Mouse (Mus musculus) intestine, postnatal 0 days (tissue): ENCODE data around the gene Mettl24. TPM values are rescaled to one million over a fixed set of nuclear protein-coding genes. Genes with fewer than 3 reads are reported as not detected.

Experiments
- ATAC-seq: fragments of 200-750 bp; cut with Nextera tagmentation; 2 replicates; pipeline ENCODE4 v1.8.0; 2017; ENCODE audit warnings: mild to moderate bottlenecking, moderate TSS enrichment, moderate library complexity
- H3K27ac ChIP-seq: fragments of 300-500 bp; sonication (generic); 2 replicates; pipeline ENCODE4 v1.5.1; 2014; ENCODE audit warnings: mild to moderate bottlenecking, low read depth, low read length, moderate library complexity
- H3K27me3 ChIP-seq: fragments of 300-500 bp; sonication (generic); replicated peaks from 2 replicates; pipeline ENCODE4 v1.6.1; 2014; ENCODE audit warnings: low read length, mixed read lengths; ENCODE audit not compliant: control insufficient read depth, insufficient read depth
- H3K36me3 ChIP-seq: fragments of 300-500 bp; sonication (generic); 2 replicates; pipeline ENCODE4 v1.6.1; 2014; ENCODE audit warnings: mild to moderate bottlenecking, moderate library complexity; ENCODE audit not compliant: control insufficient read depth, insufficient read depth
- H3K4me1 ChIP-seq: fragments of 300-500 bp; sonication (generic); replicated peaks from 2 replicates; pipeline ENCODE4 v1.6.1; 2014; ENCODE audit warnings: antibody characterized with exemption, low read length, mixed read lengths; ENCODE audit not compliant: control insufficient read depth, insufficient read depth
- H3K4me2 ChIP-seq: fragments of 300-500 bp; sonication (generic); replicated peaks from 2 replicates; pipeline ENCODE4 v1.6.1; 2014; ENCODE audit warnings: low read depth, mild to moderate bottlenecking, moderate library complexity
- H3K4me3 ChIP-seq: fragments of 300-500 bp; sonication (generic); 2 replicates; pipeline ENCODE4 v1.5.1; 2014; ENCODE audit warnings: low read depth, low read length
- H3K9ac ChIP-seq: fragments of 300-500 bp; sonication (generic); 2 replicates; pipeline ENCODE4 v1.6.1; 2014; ENCODE audit warnings: mild to moderate bottlenecking, low read depth, low read length
- H3K9me3 ChIP-seq: fragments of 300-500 bp; sonication (generic); 2 replicates; pipeline ENCODE4 v1.6.1; 2016; ENCODE audit warnings: mixed run types; ENCODE audit not compliant: control insufficient read depth
- CTCF ChIP-seq: sonication (generic); IDR thresholded peaks from 2 replicates; pipeline ENCODE4 v1.5.1; 2016; ENCODE audit warnings: low read depth, mild to moderate bottlenecking, control low read depth, antibody characterized with exemption, moderate library complexity
- WGBS: fragments of 180-500 bp; shearing (Covaris S2); extraction: QIAGEN DNeasy Blood & Tissue Kit; methylation state at CpG from one replicate; pipeline ENCODE4 v1.1.7; 2014; 5-methylcytosine and 5-hydroxymethylcytosine counted together
- polyA plus RNA-seq: library from polyadenylated mRNA; unstranded; fragments of >200 nt; fragmentation: Nextera tagmentation; extraction: Ambion mirVana; gene quantifications from 2 replicates; pipeline ENCODE4 v1.2.1, GENCODE M21; 2015

The Mettl24 gene
- polyA plus RNA-seq, 1 experiment from 2014 or later: 1.7 TPM

DNA sequence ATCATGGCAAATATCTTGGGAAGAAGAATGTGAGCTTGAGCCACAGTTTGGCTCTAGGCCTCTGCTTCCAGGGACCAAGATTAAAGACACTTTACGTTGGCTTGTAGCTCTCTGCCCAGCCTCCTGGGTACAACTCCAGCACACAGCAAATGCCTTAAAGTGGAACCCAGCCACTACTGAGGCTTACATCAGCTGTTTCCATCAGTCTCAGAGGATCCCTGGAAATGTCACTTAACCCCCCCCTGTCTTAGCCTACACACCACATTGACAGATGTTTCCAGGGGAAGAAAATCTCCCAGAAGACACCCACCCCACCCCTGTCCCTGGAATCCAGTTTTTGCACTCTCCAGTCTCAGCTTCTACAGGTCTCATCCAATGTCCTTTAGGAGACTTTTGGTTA, 16.1 kb upstream of the Mettl24 start:
- Histone ChIP-seq H3K9me3 (no peaks in the 10 kb centered on the region), H3K9ac (no peak overlapping the region), H3K27me3 (no peaks in the 10 kb centered on the region), H3K36me3 (no peaks in the 10 kb centered on the region), H3K27ac (no peak overlapping the region), H3K4me1 (no peaks in the 10 kb centered on the region), H3K4me2 (no peak overlapping the region), H3K4me3 (no peak overlapping the region)
- no peak for ATAC-seq
- 95% methylated on average over 1 of the region's 1 CpGs for WGBS
- no peak for TF ChIP-seq CTCF

- no peak overlapping the region for H3K9ac ChIP-seq
- ATAC-seq: no peak
- H3K27me3 ChIP-seq: no peaks in the 10 kb centered on the region
- H3K9me3 ChIP-seq: no peaks in the 10 kb centered on the region
- TF ChIP-seq CTCF: no peak
- no peak overlapping the region for H3K27ac ChIP-seq
- no peak overlapping the region for H3K4me2 ChIP-seq
- no peaks in the 10 kb centered on the region for H3K4me1 ChIP-seq
- H3K4me3 ChIP-seq: no peak overlapping the region
- no peaks in the 10 kb centered on the region for H3K36me3 ChIP-seq
These were observed 14.4 kb upstream of the Mettl24 start for GRCm38 (mm10) chr10:40668640-40669039.

- TF ChIP-seq CTCF: no peak
These were observed 10.3 kb upstream of the Mettl24 start for GRCm38 (mm10) chr10:40672587-40673296.

DNA sequence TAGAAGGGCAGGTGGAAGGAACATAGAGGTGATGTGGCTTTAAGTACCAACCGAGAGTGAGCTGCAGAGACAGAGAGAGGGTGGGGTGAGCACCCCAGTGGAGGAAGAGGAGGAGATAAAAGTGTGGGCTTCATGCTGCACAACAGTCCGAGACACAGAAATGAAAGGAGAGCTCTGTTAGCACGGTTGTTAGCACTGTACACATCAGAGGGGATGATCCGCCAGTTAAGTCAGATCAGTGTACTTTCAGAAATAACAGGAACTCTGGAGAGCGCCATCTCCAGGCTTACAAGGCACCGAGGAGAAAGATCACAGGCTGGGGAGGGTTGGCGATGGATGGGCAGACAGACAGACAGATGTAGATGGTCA, 9.8 kb upstream of the Mettl24 start:
- no peaks in the 10 kb centered on the region for H3K36me3 ChIP-seq
- H3K9me3 ChIP-seq: no peaks in the 10 kb centered on the region
- no peaks in the 10 kb centered on the region for H3K4me1 ChIP-seq
- H3K4me3 ChIP-seq: no peak overlapping the region
- H3K27ac ChIP-seq: no peak overlapping the region
- 77% methylated on average over 7 of the region's 7 CpGs for WGBS
- no peak overlapping the region for H3K9ac ChIP-seq
- no peaks in the 10 kb centered on the region for H3K27me3 ChIP-seq
- H3K4me2 ChIP-seq: no peak overlapping the region
- no peak for ATAC-seq
- no peak for TF ChIP-seq CTCF

More at GRCm38 (mm10) chr10:40672587-40673296, 10.3 kb upstream of the Mettl24 start:
- H3K27me3 ChIP-seq: no peaks in the 10 kb centered on the region
- 64% methylated on average over 8 of the region's 8 CpGs for WGBS
- no peaks in the 10 kb centered on the region for H3K9me3 ChIP-seq
- H3K9ac ChIP-seq: no peak overlapping the region
- no peaks in the 10 kb centered on the region for H3K36me3 ChIP-seq
- ATAC-seq: no peak
- H3K4me1 ChIP-seq: no peaks in the 10 kb centered on the region
- H3K4me3 ChIP-seq: no peak overlapping the region
- no peak overlapping the region for H3K4me2 ChIP-seq
- no peak overlapping the region for H3K27ac ChIP-seq

GRCm38 (mm10) chr10:40674151-40674550, 8.9 kb upstream of the Mettl24 start:
- Histone ChIP-seq H3K9ac (0 out of 2 replicates have a peak overlapping the region, but pooled peaks have one; percentile 11), H3K27ac (no peak overlapping the region), H3K27me3 (no peaks in the 10 kb centered on the region), H3K4me2 (peak overlapping the region; percentile 46), H3K9me3 (no peaks in the 10 kb centered on the region), H3K4me3 (no peak overlapping the region), H3K36me3 (no peaks in the 10 kb centered on the region), H3K4me1 (no peaks in the 10 kb centered on the region)
- WGBS: 9% methylated on average over 13 of the region's 13 CpGs
- no peak for ATAC-seq
- TF ChIP-seq CTCF: no peak

DNA sequence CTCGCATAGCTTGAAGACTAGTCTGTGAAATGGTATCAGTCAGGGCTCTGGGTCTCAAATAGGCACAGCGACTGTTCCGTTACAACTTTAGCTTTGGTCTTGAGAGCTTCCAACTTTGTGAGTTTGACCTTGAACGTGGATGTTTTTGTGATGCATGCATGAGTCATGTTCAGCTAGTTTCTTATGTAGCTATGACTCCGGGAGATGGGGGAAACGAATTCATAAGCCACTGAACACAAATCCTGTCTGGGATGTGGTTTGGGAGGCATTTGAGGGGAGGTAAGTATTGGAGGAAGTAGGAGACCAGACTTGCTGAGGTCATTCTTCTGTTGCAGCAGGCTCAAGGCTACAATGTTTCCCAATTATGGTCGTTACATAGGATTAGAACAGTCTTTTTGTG, 7.2 kb upstream of the Mettl24 start:
- Histone ChIP-seq H3K4me1 (no peaks in the 10 kb centered on the region), H3K9ac (no peak overlapping the region), H3K9me3 (no peaks in the 10 kb centered on the region), H3K27me3 (no peaks in the 10 kb centered on the region), H3K4me2 (no peak overlapping the region), H3K4me3 (no peak overlapping the region), H3K27ac (no peak overlapping the region), H3K36me3 (no peaks in the 10 kb centered on the region)
- no peak for TF ChIP-seq CTCF
- no peak for ATAC-seq
- WGBS: 82% methylated on average over 7 of the region's 7 CpGs

- no peak overlapping the region for H3K27ac ChIP-seq
- no peaks in the 10 kb centered on the region for H3K27me3 ChIP-seq
- no peak overlapping the region for H3K9ac ChIP-seq
- H3K36me3 ChIP-seq: no peaks in the 10 kb centered on the region
- WGBS: 76% methylated on average over 3 of the region's 3 CpGs
- H3K4me3 ChIP-seq: no peak overlapping the region
- 0 out of 2 replicates have a peak, but pooled peaks cover under 1% of the 10 kb centered on the region for H3K4me1 ChIP-seq
- no peak; the same call in 1 of the 2 replicates for TF ChIP-seq CTCF
- ATAC-seq: no peak
- H3K4me2 ChIP-seq: no peak overlapping the region
- H3K9me3 ChIP-seq: no peaks in the 10 kb centered on the region
These were observed 4.6 kb upstream of the Mettl24 start for GRCm38 (mm10) chr10:40678477-40678876.
